17 mouse cellular contexts compared by ENCODE assay signal in genomic region chr1:172107777-172108477, GRCm38 (mm10). TPM values are rescaled to one million over a fixed set of nuclear protein-coding genes. Genes with fewer than 3 reads are reported as not detected.
DNase-seq lines count a peak whose midpoint lies in the region; ATAC-seq and TF ChIP-seq lines count a peak whose summit lies in the region.
"Had no signal": no experiment of that assay in that cellular context is flagged by ENCODE, and none has a peak within 500 bp of the region (broad histone marks: within the 10 kb centered on the region; RNA-seq: fewer than 3 reads in every experiment).

No protein-coding gene starts in this region.

- H3K9ac ChIP-seq in heart, embryonic 15.5 days: no peak overlapping the region
- H3K9ac ChIP-seq in forebrain, postnatal 0 days: no peak overlapping the region
- H3K9ac ChIP-seq in midbrain, embryonic 15.5 days: no peak overlapping the region
- H3K9ac ChIP-seq: kidney, embryonic 15.5 days; liver, embryonic 13.5 days had no signal

- H3K4me1 ChIP-seq in heart, embryonic 15.5 days (replicated peaks): peaks cover 3% of the 10 kb centered on the region; the same call in 1 of the 2 replicates
- no peaks in the 10 kb centered on the region for H3K4me1 ChIP-seq in forebrain, postnatal 0 days (ENCODE audit: insufficient read depth)
- H3K4me1 ChIP-seq in midbrain, embryonic 15.5 days: no peaks in the 10 kb centered on the region
- H3K4me1 ChIP-seq: kidney, embryonic 15.5 days; liver, embryonic 13.5 days had no signal

- DNase-seq in heart, postnatal 25 days (ENCODE audit: low spot score): no peak
- peak; percentile 56 for DNase-seq in R1 (ENCODE audit: low read depth, low spot score)
- peak; percentile 11 for DNase-seq in forebrain, postnatal 0 days
- no peak for DNase-seq in embryo, embryonic 11 days
- DNase-seq in embryo, embryonic 10.5 days (ENCODE audit: low spot score): no peak
- DNase-seq: cerebellum, adult 8-10 months; liver, embryonic 13.5 days; lung, postnatal 10 days; right cerebral cortex, postnatal 25 days had no signal

- no peak overlapping the region for H3K27ac ChIP-seq in heart, embryonic 15.5 days
- H3K27ac ChIP-seq in forebrain, postnatal 0 days (ENCODE audit: low read depth, low read length): no peak overlapping the region
- no peak overlapping the region for H3K27ac ChIP-seq in midbrain, embryonic 15.5 days
- H3K27ac ChIP-seq: heart, adult 2 months; kidney, embryonic 15.5 days; liver, embryonic 13.5 days had no signal

- H3K9me3 ChIP-seq in heart, embryonic 15.5 days (replicated peaks): no peaks in the 10 kb centered on the region
- H3K9me3 ChIP-seq in forebrain, postnatal 0 days (ENCODE audit: low read length): no peaks in the 10 kb centered on the region
- no peaks in the 10 kb centered on the region for H3K9me3 ChIP-seq in midbrain, embryonic 15.5 days
- H3K9me3 ChIP-seq: kidney, embryonic 15.5 days; liver, embryonic 13.5 days had no signal

- H3K27me3 ChIP-seq in heart, embryonic 15.5 days: no peaks in the 10 kb centered on the region
- H3K27me3 ChIP-seq in forebrain, postnatal 0 days (ENCODE audit: insufficient read depth, low read length): no peaks in the 10 kb centered on the region
- H3K27me3 ChIP-seq in midbrain, embryonic 15.5 days (replicated peaks): no peaks in the 10 kb centered on the region
- H3K27me3 ChIP-seq: kidney, embryonic 15.5 days; liver, embryonic 13.5 days had no signal

- H3K4me3 ChIP-seq in heart, embryonic 15.5 days: no peak overlapping the region
- H3K4me3 ChIP-seq in forebrain, postnatal 0 days (ENCODE audit: low read depth, low read length): no peak overlapping the region
- no peak overlapping the region for H3K4me3 ChIP-seq in midbrain, embryonic 15.5 days
- H3K4me3 ChIP-seq: erythroblast, embryonic 14.5 days; heart, adult 2 months; kidney, embryonic 15.5 days; liver, embryonic 13.5 days had no signal

- H3K4me2 ChIP-seq in heart, embryonic 15.5 days: no peak overlapping the region
- no peak overlapping the region for H3K4me2 ChIP-seq in forebrain, postnatal 0 days (ENCODE audit: low read depth)
- H3K4me2 ChIP-seq in midbrain, embryonic 15.5 days: no peak overlapping the region
- H3K4me2 ChIP-seq: kidney, embryonic 15.5 days; liver, embryonic 13.5 days had no signal

- WGBS in heart, embryonic 15.5 days: 67% methylated on average over 10 of the region's 10 CpGs
- 63% methylated on average over 10 of the region's 10 CpGs for WGBS in forebrain, postnatal 0 days
- 65% methylated on average over 10 of the region's 10 CpGs for WGBS in midbrain, embryonic 15.5 days

- intact Hi-C loops in heart, postnatal 25 days (cut with DNase I): no loop called here

- ATAC-seq in heart, embryonic 15.5 days (replicated peaks; ENCODE audit: insufficient number of reproducible peaks, insufficient read depth, low FRiP score, low read depth): 0 out of 2 replicates have a peak, but pooled peaks have one; percentile 18
- ATAC-seq in forebrain, postnatal 0 days: peak; percentile 80
- ATAC-seq in midbrain, embryonic 15.5 days (replicated peaks): peak; percentile 76

- H3K36me3 ChIP-seq in heart, embryonic 15.5 days: peaks cover 88% of the 10 kb centered on the region
- H3K36me3 ChIP-seq in forebrain, postnatal 0 days (ENCODE audit: insufficient read depth): peaks cover 95% of the 10 kb centered on the region
- peaks cover 90% of the 10 kb centered on the region for H3K36me3 ChIP-seq in midbrain, embryonic 15.5 days (replicated peaks)

- TF ChIP-seq CTCF in forebrain, postnatal 0 days (IDR thresholded peaks at IDR 0.05; ENCODE audit: low read depth): no peak

RNA-seq across cellular contexts. Expression of gene Pex19, which starts 18.6 kb away (rescaled TPM):
- polyA plus RNA-seq in heart, embryonic 15.5 days (2015; fragmentation: Nextera tagmentation; extraction: Ambion mirVana): 123 and 124 TPM in 2 replicates
- total RNA-seq in heart, postnatal 25 days (2021): 100 to 1,000 TPM; 120 to 122 TPM
- total RNA-seq in forebrain, postnatal 0 days (2014; rRNA removed): 150 and 161 TPM in 2 replicates
- polyA plus RNA-seq in forebrain, postnatal 0 days (2015; fragmentation: Nextera tagmentation; extraction: Ambion mirVana): 130 and 136 TPM in 2 replicates
- 165 and 168 TPM in 2 replicates for polyA plus RNA-seq in midbrain, embryonic 15.5 days (2015; fragmentation: Nextera tagmentation; extraction: Ambion mirVana)

RNA-seq across cellular contexts. Expression of gene Ncstn, which starts 25.3 kb away (rescaled TPM):
- 91.8 and 117 TPM in 2 replicates for polyA plus RNA-seq in heart, embryonic 15.5 days (2015; fragmentation: Nextera tagmentation; extraction: Ambion mirVana)
- 10 to 100 TPM; 42.8 to 44.4 TPM for total RNA-seq in heart, postnatal 25 days (2021)
- 61.9 and 73.1 TPM in 2 replicates for total RNA-seq in forebrain, postnatal 0 days (2014; rRNA removed)
- polyA plus RNA-seq in forebrain, postnatal 0 days (2015; fragmentation: Nextera tagmentation; extraction: Ambion mirVana): 77.1 and 93.9 TPM in 2 replicates
- 116 and 122 TPM in 2 replicates for polyA plus RNA-seq in midbrain, embryonic 15.5 days (2015; fragmentation: Nextera tagmentation; extraction: Ambion mirVana)

RNA-seq across cellular contexts. Expression of gene Copa, which starts 25.6 kb away (rescaled TPM):
- 152 and 186 TPM in 2 replicates for polyA plus RNA-seq in heart, embryonic 15.5 days (2015; fragmentation: Nextera tagmentation; extraction: Ambion mirVana)
- total RNA-seq in heart, postnatal 25 days (2021): 100 to 1,000 TPM; 104 to 113 TPM
- 199 and 241 TPM in 2 replicates for total RNA-seq in forebrain, postnatal 0 days (2014; rRNA removed)
- 127 and 151 TPM in 2 replicates for polyA plus RNA-seq in forebrain, postnatal 0 days (2015; fragmentation: Nextera tagmentation; extraction: Ambion mirVana)
- polyA plus RNA-seq in midbrain, embryonic 15.5 days (2015; fragmentation: Nextera tagmentation; extraction: Ambion mirVana): 199 and 209 TPM in 2 replicates

RNA-seq across cellular contexts. Expression of gene Dcaf8, which starts 40.0 kb away (rescaled TPM):
- polyA plus RNA-seq in heart, embryonic 15.5 days (2015; fragmentation: Nextera tagmentation; extraction: Ambion mirVana): 107 and 118 TPM in 2 replicates
- total RNA-seq in heart, postnatal 25 days (2021): 100 to 1,000 TPM; 109 to 114 TPM
- 66.8 and 76.8 TPM in 2 replicates for total RNA-seq in forebrain, postnatal 0 days (2014; rRNA removed)
- polyA plus RNA-seq in forebrain, postnatal 0 days (2015; fragmentation: Nextera tagmentation; extraction: Ambion mirVana): 49.4 and 62.7 TPM in 2 replicates
- polyA plus RNA-seq in midbrain, embryonic 15.5 days (2015; fragmentation: Nextera tagmentation; extraction: Ambion mirVana): 93.0 and 94.7 TPM in 2 replicates

RNA-seq across cellular contexts. Expression of gene Nhlh1, which starts 50.6 kb away (rescaled TPM):
- not detected in 2 replicates for polyA plus RNA-seq in heart, embryonic 15.5 days (2015; fragmentation: Nextera tagmentation; extraction: Ambion mirVana)
- not detected for total RNA-seq in heart, postnatal 25 days (2021)
- total RNA-seq in forebrain, postnatal 0 days (2014; rRNA removed): 0.95 and 1.0 TPM in 2 replicates
- polyA plus RNA-seq in forebrain, postnatal 0 days (2015; fragmentation: Nextera tagmentation; extraction: Ambion mirVana): 0.20 and 0.47 TPM in 2 replicates
- polyA plus RNA-seq in midbrain, embryonic 15.5 days (2015; fragmentation: Nextera tagmentation; extraction: Ambion mirVana): 2.0 and 2.5 TPM in 2 replicates
- total RNA-seq: gastrocnemius, adult 18-20 months; heart, adult 2 months; MEL had no signal
- polyA plus RNA-seq: erythroblast, embryonic 14.5 days; heart, adult 2 months; kidney, embryonic 15.5 days; liver, embryonic 13.5 days; thymus, postnatal 0 days had no signal

Comparison
In these comparisons a context has a peak if more than half of its experiments do, and no peak if none do; other contexts are left out.
1. ATAC-seq: peak in every context shown above with its lines; median percentile 80 in forebrain, postnatal 0 days; 76 in midbrain, embryonic 15.5 days; 18 in heart, embryonic 15.5 days.
2. DNase-seq: peak in R1 (single experiment) and forebrain, postnatal 0 days (single experiment); none in heart, postnatal 25 days (single experiment), embryo, embryonic 11 days (single experiment) and embryo, embryonic 10.5 days (single experiment).